Mouse (Mus musculus): ENCODE data around the gene Nrn1. TPM values are rescaled to one million over a fixed set of nuclear protein-coding genes. Genes with fewer than 3 reads are reported as not detected.

The Nrn1 gene
- polyA plus RNA-seq, 1 experiment: 1.9 TPM

DNA sequence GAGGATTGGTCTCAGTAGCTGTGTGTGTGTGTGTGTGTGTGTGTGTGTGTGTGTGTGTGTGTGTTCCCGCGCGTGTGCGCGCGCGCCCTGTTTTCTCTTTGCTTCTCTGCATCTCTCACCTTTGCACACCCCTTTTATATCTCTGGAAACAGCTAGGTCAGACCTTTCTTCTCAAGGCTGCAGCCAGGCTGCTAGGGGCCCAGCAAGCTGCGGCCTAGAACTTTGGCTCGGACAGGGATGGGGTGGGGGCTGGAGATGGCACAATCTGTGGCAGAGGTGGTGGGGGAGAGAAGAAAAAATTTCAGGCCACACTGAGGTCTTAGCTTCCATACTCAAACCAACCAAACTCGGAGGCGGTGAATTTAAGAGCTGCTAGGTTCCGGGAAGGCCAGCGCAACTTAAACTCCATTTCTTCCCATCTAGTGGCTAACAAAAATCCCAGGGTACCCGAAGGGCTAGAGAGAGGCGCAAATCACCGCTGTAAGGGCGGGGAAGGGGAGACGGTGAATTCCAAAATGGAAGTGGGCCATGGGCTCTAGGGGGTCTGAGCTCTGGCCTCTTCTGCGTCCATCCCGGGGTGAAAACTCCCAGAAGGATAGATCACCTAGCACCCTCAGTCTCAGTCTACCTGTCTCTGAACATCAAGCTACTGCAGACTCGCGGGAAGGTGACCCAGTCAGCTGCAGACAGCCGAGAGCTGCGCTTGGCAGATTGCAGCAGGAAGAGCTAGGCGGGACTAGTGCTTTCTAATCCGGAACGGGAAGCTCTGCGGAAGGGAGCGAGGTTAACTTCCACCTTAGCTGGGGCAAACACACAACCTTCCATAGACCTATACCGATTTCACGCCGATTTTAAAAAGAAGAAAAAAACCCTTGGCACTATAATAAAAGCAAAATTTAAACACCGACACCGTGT, 3.7 kb downstream of the Nrn1 start:
- Histone ChIP-seq H3K27ac (ENCODE audit: control insufficient read depth, insufficient read depth, low read length) (no peak overlapping the region; the same call in 1 of the 2 replicates), H3K27me3 (ENCODE audit: control insufficient read depth, insufficient read depth, low read length) (peaks cover 35% of the 10 kb centered on the region), H3K4me1 (replicated peaks; ENCODE audit: control insufficient read depth, insufficient read depth, low read length) (peaks cover 26% of the 10 kb centered on the region), H3K36me3 (ENCODE audit: control insufficient read depth, insufficient read depth, low read length) (no peaks in the 10 kb centered on the region), H3K4me3 (ENCODE audit: control insufficient read depth, insufficient read depth, low read length) (peak overlapping the region; percentile 24)
- TF ChIP-seq POLR2A (IDR thresholded peaks at IDR 0.05; ENCODE audit: control insufficient read depth, extremely low read depth, insufficient read depth, low read length, poor library complexity) (no peak), CTCF (IDR thresholded peaks at IDR 0.05; ENCODE audit: borderline replicate concordance, control insufficient read depth, extremely low read depth, insufficient read depth, low read length, poor library complexity) (no peak)
- 17% methylated on average over 34 of the region's 34 CpGs for WGBS
- DNase-seq: peak; percentile 53

DNA sequence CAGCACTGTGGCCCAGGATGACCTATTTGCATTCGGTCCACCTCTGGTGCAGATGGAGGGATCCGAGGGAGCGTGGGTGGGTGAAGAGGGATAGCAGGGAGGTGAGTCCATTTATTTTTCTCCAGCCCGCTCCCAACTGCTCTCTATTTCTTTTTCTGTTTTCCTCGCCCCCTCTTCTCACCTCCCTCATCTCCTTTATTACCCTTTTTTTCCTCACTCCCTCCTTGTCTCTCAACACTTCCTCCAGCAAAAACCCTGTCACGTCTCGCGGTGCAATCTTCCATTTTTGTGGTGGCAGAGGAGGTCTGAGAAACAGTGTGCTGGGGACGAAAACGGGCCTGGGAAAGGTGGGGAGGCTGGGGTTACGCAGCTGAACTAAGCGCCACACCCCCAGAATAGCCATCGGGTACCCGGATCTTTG, 4.6 kb downstream of the Nrn1 start:
- 35% methylated on average over 14 of the region's 14 CpGs for WGBS
- peaks cover 25% of the 10 kb centered on the region for H3K4me1 ChIP-seq (replicated peaks; ENCODE audit: control insufficient read depth, insufficient read depth, low read length)
- H3K4me3 ChIP-seq (ENCODE audit: control insufficient read depth, insufficient read depth, low read length): no peak overlapping the region
- DNase-seq: no peak
- H3K27me3 ChIP-seq (ENCODE audit: control insufficient read depth, insufficient read depth, low read length): peaks cover 40% of the 10 kb centered on the region
- no peak overlapping the region for H3K27ac ChIP-seq (ENCODE audit: control insufficient read depth, insufficient read depth, low read length)
- no peaks in the 10 kb centered on the region for H3K36me3 ChIP-seq (ENCODE audit: control insufficient read depth, insufficient read depth, low read length)
- no peak for TF ChIP-seq POLR2A (IDR thresholded peaks at IDR 0.05; ENCODE audit: control insufficient read depth, extremely low read depth, insufficient read depth, low read length, poor library complexity)
- no peak for TF ChIP-seq CTCF (IDR thresholded peaks at IDR 0.05; ENCODE audit: borderline replicate concordance, control insufficient read depth, extremely low read depth, insufficient read depth, low read length, poor library complexity)

DNA sequence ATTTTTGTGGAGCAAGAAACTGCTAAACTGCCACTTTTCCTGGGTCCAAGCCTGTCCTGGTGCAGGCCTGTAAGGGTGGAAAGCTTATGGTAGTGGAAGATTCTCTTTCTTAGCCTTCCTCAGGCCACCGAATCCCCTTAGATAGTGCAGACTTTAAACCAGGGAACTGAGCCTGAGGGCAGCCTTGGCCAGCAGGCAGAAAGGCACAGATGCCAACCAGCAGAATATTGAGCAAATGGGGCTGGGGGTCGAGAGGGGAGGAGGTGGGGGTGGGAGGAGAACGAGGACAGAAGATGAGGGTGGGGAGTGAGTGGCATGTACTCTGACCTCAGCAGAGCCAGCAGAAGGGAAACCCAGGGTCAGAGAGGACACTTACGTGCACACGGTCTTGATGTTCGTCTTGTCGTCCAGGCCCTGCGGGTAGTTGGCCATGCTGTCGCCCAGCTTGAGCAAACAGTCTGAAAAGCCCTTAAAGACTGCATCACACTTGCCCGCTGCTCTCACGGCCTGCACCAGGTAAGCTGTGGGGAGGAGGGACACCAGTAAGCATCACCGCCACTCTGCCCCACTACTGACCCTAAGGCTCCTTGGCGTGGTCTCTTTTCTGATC, 5.1 kb downstream of the Nrn1 start:
- Histone ChIP-seq H3K4me1 (replicated peaks; ENCODE audit: control insufficient read depth, insufficient read depth, low read length) (peaks cover 21% of the 10 kb centered on the region; the same call in 1 of the 2 replicates), H3K36me3 (ENCODE audit: control insufficient read depth, insufficient read depth, low read length) (no peaks in the 10 kb centered on the region), H3K4me3 (ENCODE audit: control insufficient read depth, insufficient read depth, low read length) (no peak overlapping the region), H3K27ac (ENCODE audit: control insufficient read depth, insufficient read depth, low read length) (no peak overlapping the region), H3K27me3 (ENCODE audit: control insufficient read depth, insufficient read depth, low read length) (peaks cover 44% of the 10 kb centered on the region)
- 53% methylated on average over 13 of the region's 13 CpGs for WGBS
- DNase-seq: no peak
- TF ChIP-seq CTCF (IDR thresholded peaks at IDR 0.05; ENCODE audit: borderline replicate concordance, control insufficient read depth, extremely low read depth, insufficient read depth, low read length, poor library complexity) (no peak), POLR2A (IDR thresholded peaks at IDR 0.05; ENCODE audit: control insufficient read depth, extremely low read depth, insufficient read depth, low read length, poor library complexity) (no peak)

DNA sequence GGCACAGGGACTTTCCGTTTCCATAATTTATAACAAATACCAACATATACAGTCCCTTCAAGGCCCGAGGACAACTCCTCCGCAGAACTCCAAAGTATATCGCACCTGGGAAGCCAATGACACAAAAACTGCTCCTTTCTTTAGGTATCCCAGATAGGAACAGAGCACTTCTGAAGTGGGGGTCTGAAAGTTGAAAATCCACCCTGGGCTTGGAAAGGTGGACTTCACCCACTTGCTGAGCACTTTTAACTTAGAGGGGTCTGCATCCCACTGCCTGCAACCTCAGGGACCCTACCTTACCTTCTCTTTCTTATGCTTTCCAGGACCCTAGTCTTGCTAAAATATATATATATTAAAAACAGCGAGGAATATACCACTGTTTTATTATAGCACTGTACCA, 6.4 kb downstream of the Nrn1 start:
- no peak overlapping the region for H3K27ac ChIP-seq (ENCODE audit: control insufficient read depth, insufficient read depth, low read length)
- no peak for DNase-seq
- peaks cover 47% of the 10 kb centered on the region for H3K27me3 ChIP-seq (ENCODE audit: control insufficient read depth, insufficient read depth, low read length)
- WGBS: 48% methylated on average over 5 of the region's 5 CpGs
- H3K4me1 ChIP-seq (replicated peaks; ENCODE audit: control insufficient read depth, insufficient read depth, low read length): peaks cover 21% of the 10 kb centered on the region; the same call in 1 of the 2 replicates
- H3K4me3 ChIP-seq (ENCODE audit: control insufficient read depth, insufficient read depth, low read length): no peak overlapping the region
- TF ChIP-seq CTCF (IDR thresholded peaks at IDR 0.05; ENCODE audit: borderline replicate concordance, control insufficient read depth, extremely low read depth, insufficient read depth, low read length, poor library complexity): no peak
- TF ChIP-seq POLR2A (IDR thresholded peaks at IDR 0.05; ENCODE audit: control insufficient read depth, extremely low read depth, insufficient read depth, low read length, poor library complexity): no peak
- no peaks in the 10 kb centered on the region for H3K36me3 ChIP-seq (ENCODE audit: control insufficient read depth, insufficient read depth, low read length)

DNA sequence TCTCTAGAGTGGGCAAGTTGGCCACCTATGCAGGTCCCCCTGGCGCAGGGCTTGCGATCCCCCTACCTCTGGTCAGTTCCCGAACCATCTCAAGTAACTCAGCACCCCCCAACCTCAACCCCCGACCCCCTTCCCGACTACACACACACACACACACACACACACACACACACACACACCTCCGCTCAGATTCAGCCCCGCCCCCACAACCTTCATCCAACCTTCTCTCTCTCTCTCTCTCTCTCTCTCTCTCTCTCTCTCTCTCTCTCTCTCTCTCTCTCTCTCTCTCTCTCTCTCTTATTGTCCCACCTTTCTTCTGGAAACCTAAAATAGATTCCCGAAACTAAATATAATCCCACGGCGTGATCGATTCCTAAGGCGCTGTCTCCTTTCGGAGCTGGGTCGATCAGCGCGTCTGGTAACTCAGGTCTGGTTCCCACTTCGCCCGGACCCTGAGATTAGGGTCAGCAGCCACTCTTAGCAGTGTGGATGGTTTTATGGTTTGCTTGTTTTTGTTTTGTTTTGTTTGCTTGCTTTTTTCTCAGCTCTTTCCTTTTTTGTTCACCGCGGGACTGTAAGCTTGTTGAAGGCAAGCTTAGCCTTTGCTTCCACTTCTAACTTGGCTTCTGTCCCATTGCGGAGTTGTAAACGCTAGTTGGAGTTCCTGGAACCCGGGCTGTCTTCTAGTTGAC, 7.0 kb downstream of the Nrn1 start:
- no peak for DNase-seq
- TF ChIP-seq CTCF (IDR thresholded peaks at IDR 0.05; ENCODE audit: borderline replicate concordance, control insufficient read depth, extremely low read depth, insufficient read depth, low read length, poor library complexity) (no peak), POLR2A (IDR thresholded peaks at IDR 0.05; ENCODE audit: control insufficient read depth, extremely low read depth, insufficient read depth, low read length, poor library complexity) (no peak)
- Histone ChIP-seq H3K4me1 (replicated peaks; ENCODE audit: control insufficient read depth, insufficient read depth, low read length) (peaks cover 21% of the 10 kb centered on the region; the same call in 1 of the 2 replicates), H3K27me3 (ENCODE audit: control insufficient read depth, insufficient read depth, low read length) (peaks cover 50% of the 10 kb centered on the region), H3K36me3 (ENCODE audit: control insufficient read depth, insufficient read depth, low read length) (no peaks in the 10 kb centered on the region), H3K4me3 (ENCODE audit: control insufficient read depth, insufficient read depth, low read length) (no peak overlapping the region), H3K27ac (ENCODE audit: control insufficient read depth, insufficient read depth, low read length) (no peak overlapping the region)
- 12% methylated on average over 23 of the region's 23 CpGs for WGBS

Measured in thymus, adult 2 months (tissue).